Mouse (Mus musculus) G1E (cell line): ENCODE data around the gene Lysmd1. TPM values are rescaled to one million over a fixed set of nuclear protein-coding genes. Genes with fewer than 3 reads are reported as not detected.
A peak's percentile ranks its signal among the peaks of the same experiment; 100 is the strongest.
"Not testable (repeated sequence)": the region's sequence is repeated elsewhere in the genome, so short reads cannot be mapped to it uniquely, and the experiment has no call there.

ENCODE experiments used
- ATAC-seq: 2 replicates; pipeline ENCODE4 v1.8.0; 2016; ENCODE audit warnings: mild to moderate bottlenecking; ENCODE audit not compliant: insufficient number of reproducible peaks, poor library complexity, low FRiP score, severe bottlenecking; ENCODE audit errors: extremely low read depth
- DNase-seq: peaks from one replicate; pipeline ENCODE4 v3.0.0; 2012; ENCODE audit warnings: low spot score
- H3K27me3 ChIP-seq: 2 replicates; pipeline ENCODE4 v1.6.1; 2012; ENCODE audit warnings: mild to moderate bottlenecking, low read length, inconsistent platforms; ENCODE audit not compliant: insufficient read depth
- H3K36me3 ChIP-seq: replicated peaks from 2 replicates; pipeline ENCODE3; 2012; ENCODE audit warnings: mild to moderate bottlenecking, inconsistent platforms
- H3K4me1 ChIP-seq: 2 replicates; pipeline ENCODE4 v1.6.1; 2012; ENCODE audit warnings: low read depth, low read length, inconsistent platforms, mixed read lengths; ENCODE audit not compliant: insufficient read depth
- H3K4me3 ChIP-seq: 2 replicates; pipeline ENCODE4 v1.5.1; 2012; ENCODE audit warnings: low read depth, mild to moderate bottlenecking, inconsistent platforms, low read length, moderate library complexity, mixed read lengths
- H3K9me3 ChIP-seq: replicated peaks from 2 replicates; pipeline ENCODE4 v1.6.1; 2012; ENCODE audit warnings: inconsistent platforms
- CTCF ChIP-seq: IDR thresholded peaks from 2 replicates; pipeline ENCODE4 v1.5.1; 2012; ENCODE audit warnings: low read depth, low read length, inconsistent platforms, mixed read lengths
- GATA1 ChIP-seq: IDR thresholded peaks from 2 replicates; pipeline ENCODE4 v1.6.1; 2012; ENCODE audit warnings: borderline replicate concordance, low read length, inconsistent platforms, mixed read lengths
- GATA2 ChIP-seq: IDR thresholded peaks from 2 replicates; pipeline ENCODE4 v1.6.1; 2012; ENCODE audit warnings: low read depth, low read length, inconsistent platforms, borderline replicate concordance
- POLR2AphosphoS5 ChIP-seq: IDR thresholded peaks from 2 replicates; pipeline ENCODE4 v1.6.1; 2012; ENCODE audit warnings: low read depth, low read length, inconsistent platforms; ENCODE audit not compliant: insufficient replicate concordance
- TAL1 ChIP-seq: conservative IDR thresholded peaks from 2 replicates; pipeline ENCODE4 v1.6.1; 2012; ENCODE audit warnings: low read depth, low read length, inconsistent platforms, mixed read lengths
- polyA plus RNA-seq: library from polyadenylated mRNA; stranded (reverse); fragments of >175 nt; gene quantifications from 2 replicates; pipeline ENCODE4 v1.2.3, GENCODE M21; 2012
- total RNA-seq, 2 experiments: library from RNA; stranded (forward) in 1 of 2; stranded (reverse) in 1 of 2; fragments of 200-1000 nt in 1 of 2; fragments of >200 nt in 1 of 2; fragmentation: Nextera tagmentation in 1 of 2; gene quantifications; 2 replicates each; pipeline ENCODE4 v1.2.3; 2014 to 2017

The Lysmd1 gene
- total and polyA plus RNA-seq, 3 experiments: 5.9 to 11.1 (median 7.4) TPM

DNA sequence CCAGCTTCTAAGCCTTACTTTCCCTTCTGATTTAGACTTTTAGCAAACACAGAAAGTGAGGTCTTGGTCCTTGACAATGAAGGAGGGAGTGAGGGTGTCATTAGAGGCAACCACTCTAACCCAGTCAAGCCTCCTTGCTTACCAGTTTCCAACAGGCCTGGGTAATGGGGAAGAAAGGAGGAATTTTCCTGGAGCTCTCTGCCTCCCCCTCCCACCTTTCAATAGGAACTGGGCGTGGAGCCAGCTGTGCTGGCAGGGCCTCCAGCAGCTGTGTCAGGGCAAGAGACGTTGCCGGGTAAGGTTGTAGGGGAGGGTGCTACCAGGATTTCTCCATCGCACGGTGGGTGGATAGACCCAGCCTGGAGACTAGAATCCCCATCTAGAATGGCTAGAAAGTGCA is 8.9 kb upstream of the Lysmd1 start:
- no peaks in the 10 kb centered on the region for H3K9me3 ChIP-seq
- TF ChIP-seq GATA2 (no peak), CTCF (no peak), TAL1 (no peak), GATA1 (no peak), POLR2AphosphoS5 (no peak)
- DNase-seq (no peak), ATAC-seq (no peak)
- peaks cover 90% of the 10 kb centered on the region for H3K36me3 ChIP-seq
- H3K4me1 ChIP-seq: peaks cover 13% of the 10 kb centered on the region
- H3K27me3 ChIP-seq: no peaks in the 10 kb centered on the region
- no peak overlapping the region for H3K4me3 ChIP-seq

DNA sequence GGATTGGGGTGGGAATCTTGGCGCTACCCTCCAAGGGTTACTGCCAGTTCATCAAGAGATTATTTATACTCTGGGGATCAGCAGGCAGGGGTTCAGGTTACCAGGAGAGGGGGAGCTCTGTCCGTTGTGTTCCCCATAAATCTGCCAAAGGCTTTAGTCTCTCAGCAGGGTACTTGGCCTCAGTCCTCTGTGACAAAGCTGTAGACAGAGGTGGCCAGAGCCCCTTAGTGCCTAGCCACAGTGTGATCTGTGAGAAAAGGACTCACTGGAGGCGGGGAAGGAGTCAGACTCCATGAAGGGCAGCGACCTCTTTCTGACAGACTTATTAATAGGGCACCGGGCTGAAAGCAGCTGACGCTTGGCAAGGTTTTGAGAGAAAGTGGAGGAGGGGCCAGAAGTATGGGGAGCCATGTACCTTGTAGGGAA is 4.6 kb upstream of the Lysmd1 start:
- DNase-seq (no peak), ATAC-seq (no peak)
- no peak overlapping the region for H3K4me3 ChIP-seq
- H3K4me1 ChIP-seq: peaks cover 25% of the 10 kb centered on the region
- H3K9me3 ChIP-seq: no peaks in the 10 kb centered on the region
- TF ChIP-seq POLR2AphosphoS5: no peak
- no peak for TF ChIP-seq GATA1
- no peak for TF ChIP-seq TAL1
- TF ChIP-seq CTCF: no peak
- H3K36me3 ChIP-seq: peaks cover 79% of the 10 kb centered on the region
- H3K27me3 ChIP-seq: no peaks in the 10 kb centered on the region

DNA sequence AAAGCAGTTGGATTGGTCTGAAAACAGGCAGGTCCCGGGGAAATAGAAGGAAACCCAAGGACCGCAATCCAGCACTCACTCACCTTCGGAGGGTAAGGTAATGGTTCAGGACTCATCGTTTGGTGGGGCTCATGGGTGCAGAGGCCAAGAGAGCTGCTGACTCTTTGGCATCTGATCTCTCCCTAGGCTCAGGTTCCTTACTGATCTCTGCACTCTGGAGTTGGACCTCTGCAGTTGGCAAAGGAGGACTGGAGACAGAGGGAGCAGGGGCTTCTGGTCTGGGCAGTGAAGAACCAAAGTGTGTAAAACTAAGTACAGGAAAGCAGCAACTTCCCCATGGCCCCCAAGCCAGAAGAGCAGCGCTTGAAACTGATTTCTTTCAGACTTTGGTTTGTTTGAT is 3.8 kb upstream of the Lysmd1 start:
- Histone ChIP-seq H3K36me3 (peaks cover 71% of the 10 kb centered on the region), H3K27me3 (no peaks in the 10 kb centered on the region)

GRCm38 (mm10) chr3:95132389-95132788 is 1.5 kb upstream of the Lysmd1 start:
- not testable (repeated sequence) for H3K4me3 ChIP-seq, DNase-seq, ATAC-seq, H3K27me3 ChIP-seq, H3K9me3 ChIP-seq
- peaks cover 40% of the 10 kb centered on the region for H3K4me1 ChIP-seq
- peaks cover 64% of the 10 kb centered on the region for H3K36me3 ChIP-seq

More for the DNA sequence above, 3.8 kb upstream of the Lysmd1 start:
- H3K9me3 ChIP-seq: no peaks in the 10 kb centered on the region
- ATAC-seq: no peak
- peaks cover 21% of the 10 kb centered on the region for H3K4me1 ChIP-seq
- no peak for DNase-seq
- no peak for TF ChIP-seq TAL1
- no peak for TF ChIP-seq CTCF
- TF ChIP-seq GATA2: no peak
- TF ChIP-seq POLR2AphosphoS5: no peak
- TF ChIP-seq GATA1: no peak
- no peak overlapping the region for H3K4me3 ChIP-seq

GRCm38 (mm10) chr3:95133176-95133575 is 712 bp upstream of the Lysmd1 start:
- DNase-seq (no peak), ATAC-seq (no peak)
- Histone ChIP-seq H3K4me1 (peaks cover 40% of the 10 kb centered on the region), H3K36me3 (peaks cover 62% of the 10 kb centered on the region), H3K4me3 (peak overlapping the region; percentile 72), H3K27me3 (no peaks in the 10 kb centered on the region), H3K9me3 (no peaks in the 10 kb centered on the region)
- TF ChIP-seq CTCF (no peak), GATA2 (no peak)

- not testable (repeated sequence) for H3K9me3 ChIP-seq, H3K27me3 ChIP-seq, H3K4me3 ChIP-seq, DNase-seq, ATAC-seq
- Histone ChIP-seq H3K36me3 (peaks cover 53% of the 10 kb centered on the region), H3K4me1 (peaks cover 39% of the 10 kb centered on the region)
Measured at GRCm38 (mm10) chr3:95134133-95134532, 245 bp downstream of the Lysmd1 start.

DNA sequence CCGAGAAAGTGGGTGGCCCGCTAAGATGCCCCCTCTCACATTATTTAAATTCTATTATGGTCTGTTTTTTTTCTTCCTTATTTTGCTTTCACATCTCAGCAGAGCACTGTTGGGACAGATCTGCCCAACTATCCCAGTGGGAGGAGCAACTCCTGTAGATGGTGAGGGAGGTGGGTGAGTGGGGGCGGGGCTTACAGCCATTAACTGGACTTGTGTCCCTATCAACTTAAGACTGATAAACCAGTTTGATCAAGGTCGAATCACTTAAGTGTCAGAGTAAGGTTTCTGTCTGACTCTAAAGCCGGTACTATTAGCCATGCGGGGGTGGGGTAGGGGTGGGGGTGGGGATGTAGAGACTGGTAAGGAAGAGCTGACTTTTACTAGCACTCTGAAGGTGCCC is 1.1 kb downstream of the Lysmd1 start:
- TF ChIP-seq TAL1 (no peak), CTCF (no peak), GATA1 (no peak), POLR2AphosphoS5 (no peak), GATA2 (no peak)
- peak; percentile 82 for DNase-seq
- Histone ChIP-seq H3K27me3 (no peaks in the 10 kb centered on the region), H3K4me1 (peaks cover 35% of the 10 kb centered on the region), H3K36me3 (peaks cover 52% of the 10 kb centered on the region), H3K9me3 (no peaks in the 10 kb centered on the region; the same call in 1 of the 2 replicates), H3K4me3 (peak overlapping the region; percentile 65)
- peak; percentile 54 for ATAC-seq
